Mouse (Mus musculus): ENCODE results near the gene Pim3. TPM values are rescaled to one million over a fixed set of nuclear protein-coding genes. Genes with fewer than 3 reads are reported as not detected.

Gene Pim3
- total and polyA plus RNA-seq, 3 experiments, result 11.4 to 26.0 (median 19.0) TPM

DNA sequence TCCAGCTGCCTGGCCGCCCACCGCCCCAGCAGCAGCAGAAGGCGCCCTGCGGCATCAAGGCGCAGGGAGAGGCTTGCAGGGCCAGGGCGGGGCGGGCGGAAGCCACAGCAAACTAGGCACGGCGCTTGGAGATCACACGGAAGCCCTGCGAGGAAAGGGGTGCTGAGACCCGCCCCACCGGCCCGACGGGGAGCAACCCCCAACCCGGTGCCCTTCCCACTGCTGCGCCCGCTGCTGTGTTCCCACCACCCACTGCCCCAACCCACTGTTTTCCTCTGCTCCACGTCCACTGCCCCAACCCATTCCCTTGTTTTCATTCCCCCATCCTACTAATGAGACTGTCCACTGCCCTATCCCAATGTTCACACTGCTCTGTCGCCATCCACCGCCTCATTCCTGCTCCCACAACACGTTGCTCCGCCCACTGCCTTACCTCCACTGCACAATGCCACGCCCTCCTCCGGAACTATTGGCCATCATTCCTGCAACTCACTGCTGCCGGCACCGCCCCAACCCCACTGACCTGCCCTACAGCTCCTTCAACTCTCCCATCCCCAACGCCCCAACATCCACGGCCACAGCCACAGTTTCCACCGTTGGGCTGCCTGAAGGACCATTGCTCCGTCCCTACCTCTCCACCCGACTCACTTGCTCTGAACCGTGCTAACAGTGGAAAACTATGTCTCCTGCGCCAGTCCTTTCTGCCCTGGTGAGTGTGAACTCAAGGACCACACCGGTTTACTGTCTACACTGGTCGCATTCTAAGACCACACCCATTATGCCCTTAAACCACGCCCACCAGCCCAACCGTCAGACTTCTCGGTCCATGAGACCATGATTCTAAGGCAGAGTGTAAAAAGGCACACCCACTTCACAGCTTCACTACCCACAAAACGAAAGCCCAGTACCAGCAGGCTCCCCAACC is 29.0 kb downstream of the Pim3 start:
- Histone ChIP-seq H3K36me3 (replicated peaks in 1 of 2; ENCODE audit: control insufficient read depth in 1 of 2, insufficient read depth in 1 of 2, low read length in 1 of 2) (no peaks in the 10 kb centered on the region), H3K4me3 (replicated peaks in 1 of 3; ENCODE audit: low read depth in 2 of 3, low read length in 2 of 3, poor library complexity in 1 of 3) (peak overlapping the region; percentile 18 to 60 (median 34)), H3K9me3 (replicated peaks; ENCODE audit: low read length) (no peaks in the 10 kb centered on the region), H3K79me2 (replicated peaks; ENCODE audit: control insufficient read depth, extremely low read depth, insufficient read depth, poor library complexity, severe bottlenecking) (no peaks in the 10 kb centered on the region), H3K27ac (ENCODE audit: insufficient read depth, low read depth) (no peak overlapping the region), H3K9ac (ENCODE audit: insufficient read depth, low read depth) (no peak overlapping the region), H3K27me3 (replicated peaks) (peaks cover 92% of the 10 kb centered on the region), H3K4me1 (ENCODE audit: control insufficient read depth in 1 of 2, insufficient read depth in 2 of 2) (peaks cover 6 to 7% of the 10 kb centered on the region in 2 experiments; a peak in 3 of 4 replicates), H3K4me2 (ENCODE audit: insufficient read depth, low read depth, poor library complexity, severe bottlenecking) (peak overlapping the region; percentile 86)
- dilution Hi-C loops (cut with MboI; ENCODE audit: extremely low pct_ligation_motif_present, extremely low pct_unique_long_range_greater_than_20kb, low sequenced_read_pairs), result no loop called here
- in situ Hi-C loops (cut with MboI; ENCODE audit: low pct_ligation_motif_present, low pct_unique_long_range_greater_than_20kb, low sequenced_read_pairs), result no loop called here
- TF ChIP-seq MXI1 (IDR thresholded peaks at IDR 0.05; ENCODE audit: low read depth, low read length) (0 out of 2 replicates have a peak, but pooled peaks have one; percentile 7), UBTF (IDR thresholded peaks at IDR 0.05; ENCODE audit: low read depth, low read length) (no peak)
- DNase-seq (ENCODE audit: extremely low read depth), result peak; percentile 33

GRCm38 (mm10) chr15:88891676-88892040 is 29.7 kb downstream of the Pim3 start:
- no peaks in the 10 kb centered on the region for H3K9me3 ChIP-seq (replicated peaks; ENCODE audit: low read length)
- no peak overlapping the region for H3K27ac ChIP-seq (ENCODE audit: insufficient read depth, low read depth)
- no peak overlapping the region for H3K9ac ChIP-seq (ENCODE audit: insufficient read depth, low read depth)
- H3K4me3 ChIP-seq (replicated peaks in 1 of 3; ENCODE audit: low read depth in 2 of 3, low read length in 2 of 3, poor library complexity in 1 of 3), result peak overlapping the region in 1 of 3 experiments; percentile 60
- no peaks in the 10 kb centered on the region for H3K36me3 ChIP-seq (replicated peaks in 1 of 2; ENCODE audit: control insufficient read depth in 1 of 2, insufficient read depth in 1 of 2, low read length in 1 of 2)
- peaks cover 6 to 7% of the 10 kb centered on the region in 2 experiments; a peak in 3 of 4 replicates for H3K4me1 ChIP-seq (ENCODE audit: control insufficient read depth in 1 of 2, insufficient read depth in 2 of 2)
- in situ Hi-C loops (cut with MboI; ENCODE audit: low pct_ligation_motif_present, low pct_unique_long_range_greater_than_20kb, low sequenced_read_pairs), result no loop called here
- no peak for DNase-seq (ENCODE audit: extremely low read depth)
- H3K4me2 ChIP-seq (ENCODE audit: insufficient read depth, low read depth, poor library complexity, severe bottlenecking), result peak overlapping the region; percentile 86; the same call in 1 of the 2 replicates
- no peak for TF ChIP-seq PAX5 (IDR thresholded peaks at IDR 0.05; ENCODE audit: low read length)
- no peak for TF ChIP-seq CHD2 (IDR thresholded peaks at IDR 0.05; ENCODE audit: low read length)
- no peak for TF ChIP-seq JUND (conservative IDR thresholded peaks at IDR 0.05; ENCODE audit: low read depth, low read length)
- TF ChIP-seq KAT2A (IDR thresholded peaks at IDR 0.05; ENCODE audit: insufficient replicate concordance, low read length), result no peak
- TF ChIP-seq ETS1 (conservative IDR thresholded peaks at IDR 0.05; ENCODE audit: low read depth, low read length), result no peak
- no peak for TF ChIP-seq SIN3A (IDR thresholded peaks at IDR 0.05; ENCODE audit: low read length)
- TF ChIP-seq CTCF (conservative IDR thresholded peaks at IDR 0.05 in 1 of 2, IDR thresholded peaks at IDR 0.05 in 1 of 2; ENCODE audit: low read depth in 2 of 2, low read length in 2 of 2), result no peak
- no peak for TF ChIP-seq EP300 (IDR thresholded peaks at IDR 0.05; ENCODE audit: low read length)
- TF ChIP-seq HCFC1 (IDR thresholded peaks at IDR 0.05; ENCODE audit: low read depth, low read length), result no peak
- TF ChIP-seq CHD1 (IDR thresholded peaks at IDR 0.05; ENCODE audit: low read depth, low read length), result no peak
- no peak for TF ChIP-seq NELFE (IDR thresholded peaks at IDR 0.05; ENCODE audit: low read depth, low read length)
- TF ChIP-seq ZMIZ1 (IDR thresholded peaks at IDR 0.05; ENCODE audit: low read depth, low read length), result no peak
- dilution Hi-C loops (cut with MboI; ENCODE audit: extremely low pct_ligation_motif_present, extremely low pct_unique_long_range_greater_than_20kb, low sequenced_read_pairs), result no loop called here
- H3K79me2 ChIP-seq (replicated peaks; ENCODE audit: control insufficient read depth, extremely low read depth, insufficient read depth, poor library complexity, severe bottlenecking), result no peaks in the 10 kb centered on the region
- H3K27me3 ChIP-seq (replicated peaks), result peaks cover 95% of the 10 kb centered on the region

Data from CH12.LX (cell line).